Mouse (Mus musculus) urinary bladder, adult 18-20 months (tissue): ENCODE measurements around the gene Mrpl51.

Experiments
- DNase-seq, 2 experiments: peaks; one replicate each; pipeline ENCODE4 v3.0.0; 2022; ENCODE audit warnings: low spot score in 2 of 2, mixed read lengths in 2 of 2

Gene Mrpl51

DNA sequence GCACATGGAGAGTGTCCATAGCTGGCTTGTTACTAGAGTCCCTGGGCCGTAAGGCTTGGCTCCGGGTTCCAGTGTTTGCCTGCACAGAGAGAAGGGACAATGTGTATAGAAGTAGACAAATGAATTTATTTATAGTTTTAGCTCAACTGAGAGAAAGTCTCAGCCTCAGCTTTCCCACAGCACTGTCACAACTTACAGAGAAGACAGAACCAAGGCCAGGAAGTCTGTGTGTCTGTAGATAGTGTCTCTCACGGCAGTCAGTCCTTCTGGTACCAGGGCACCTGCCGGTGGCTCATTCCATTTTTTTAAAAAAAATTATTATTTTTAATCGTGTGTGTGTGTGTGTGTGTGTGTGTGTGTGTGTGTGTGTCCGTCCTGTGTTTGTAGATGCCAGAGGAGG lies 40.9 kb downstream of the Mrpl51 start:
- no peak for DNase-seq

DNA sequence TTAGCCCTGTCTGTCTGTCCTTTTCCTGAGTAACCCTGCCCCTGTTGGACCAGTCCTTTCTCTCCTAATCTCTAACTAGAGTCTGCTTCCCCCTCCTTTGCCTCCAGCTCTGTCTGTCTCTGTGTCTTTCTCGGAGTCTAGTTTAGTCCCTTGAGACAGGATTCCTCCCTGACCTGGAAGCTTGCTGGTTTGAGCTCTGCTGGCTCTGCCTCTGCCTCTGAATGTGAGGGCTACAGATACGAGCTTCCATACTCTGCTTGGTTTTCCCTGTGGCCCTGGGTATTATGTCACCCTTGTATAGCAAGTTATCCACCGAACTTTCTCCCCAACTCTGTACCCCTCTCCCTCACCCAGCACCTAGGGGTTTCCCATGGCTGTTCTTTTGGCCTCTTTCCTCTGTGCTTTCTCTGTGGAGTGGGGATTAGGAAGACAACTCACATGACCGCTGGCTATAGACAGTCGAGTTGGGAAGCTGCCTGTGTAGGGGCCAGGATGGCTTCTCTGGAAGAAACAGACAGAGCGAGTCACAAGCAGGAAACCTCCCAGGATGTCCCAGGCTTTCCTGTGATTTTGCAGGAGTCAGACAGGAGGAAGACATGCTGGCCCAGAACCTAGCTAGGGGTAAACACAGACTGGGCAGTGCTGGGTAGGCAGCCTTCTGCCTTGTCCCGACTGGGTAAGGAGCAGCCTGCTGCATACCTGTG lies 42.4 kb downstream of the Mrpl51 start:
- DNase-seq: no peak

DNA sequence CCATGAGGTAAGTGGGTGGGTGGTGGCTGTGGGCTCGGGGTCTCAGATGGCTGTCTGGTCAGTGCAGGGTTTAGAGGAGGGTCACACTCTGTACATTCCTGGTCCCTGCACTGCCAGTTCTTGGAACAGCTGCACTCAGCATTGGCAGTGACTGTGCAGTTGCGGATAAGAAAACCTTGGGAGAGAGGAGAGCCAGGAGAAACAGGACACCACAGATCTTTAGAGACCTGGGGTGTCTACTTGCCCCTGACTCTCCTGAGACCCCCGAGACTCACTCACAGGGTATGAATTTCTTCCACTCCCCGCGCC lies 42.9 kb downstream of the Mrpl51 start:
- no peak for DNase-seq

DNA sequence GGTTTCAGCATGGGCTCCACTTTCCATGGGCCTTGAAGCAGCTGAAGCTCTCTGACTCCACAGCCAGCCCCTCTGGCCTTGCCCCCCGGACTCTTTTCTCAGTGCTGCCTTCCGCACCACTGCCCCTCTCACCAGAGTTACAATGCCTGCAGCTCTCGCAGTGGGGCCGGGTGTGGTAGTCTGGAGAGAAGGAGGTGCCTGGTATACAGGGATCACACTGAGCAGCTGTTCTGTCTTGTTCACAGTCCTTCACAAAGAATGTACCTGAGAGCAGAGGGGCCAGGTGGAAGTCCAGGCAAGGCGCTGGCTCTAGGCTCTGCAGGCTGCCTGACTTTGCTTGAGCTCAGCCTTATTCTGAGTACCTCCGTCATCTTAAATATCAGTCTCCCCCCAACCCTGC lies 44.7 kb downstream of the Mrpl51 start:
- no peak for DNase-seq

DNA sequence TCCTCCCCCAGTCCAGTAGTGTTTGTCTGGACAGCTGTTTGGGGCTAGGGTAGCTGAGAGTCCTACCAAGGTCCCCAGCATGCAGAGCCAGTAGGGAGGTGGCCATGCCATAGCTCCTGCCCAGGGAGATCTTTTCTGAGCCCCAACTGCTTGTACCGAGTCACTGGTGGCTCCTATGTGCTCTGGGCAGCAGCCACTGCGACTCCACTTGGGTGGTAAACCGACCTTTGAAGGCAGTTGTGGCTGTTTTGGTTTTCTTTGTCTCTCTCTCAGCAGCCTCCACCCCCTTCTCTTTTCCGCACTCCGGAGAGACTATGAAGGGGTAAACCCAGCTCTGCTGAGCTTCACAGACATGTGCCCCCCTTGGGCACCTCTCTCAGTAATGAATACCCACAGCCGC lies 45.2 kb downstream of the Mrpl51 start, which contains the start of gene Cd27:
Cd27 (minus strand) TSS at position 229 of the 400 bp plus-strand sequence.
- DNase-seq: no peak

DNA sequence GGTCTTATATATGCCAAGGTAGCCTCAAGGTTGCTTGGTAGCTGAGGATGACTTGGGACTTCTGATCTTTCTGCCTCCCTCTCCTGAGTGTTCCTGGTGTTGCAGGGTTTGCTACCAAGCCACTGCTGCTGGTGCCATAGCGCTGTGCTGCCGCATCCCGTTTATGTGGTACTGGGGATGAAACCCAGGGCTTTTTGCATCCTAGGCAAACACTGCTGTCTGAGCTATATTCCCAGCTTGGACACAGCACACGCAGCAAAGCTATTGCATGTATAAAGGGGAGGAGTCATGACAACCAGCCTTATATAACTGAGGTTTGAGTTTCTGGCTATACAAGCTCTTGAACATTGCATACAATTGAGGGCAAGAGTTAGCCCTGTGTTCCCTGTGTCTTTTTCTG lies 45.8 kb downstream of the Mrpl51 start:
- DNase-seq: no peak

DNA sequence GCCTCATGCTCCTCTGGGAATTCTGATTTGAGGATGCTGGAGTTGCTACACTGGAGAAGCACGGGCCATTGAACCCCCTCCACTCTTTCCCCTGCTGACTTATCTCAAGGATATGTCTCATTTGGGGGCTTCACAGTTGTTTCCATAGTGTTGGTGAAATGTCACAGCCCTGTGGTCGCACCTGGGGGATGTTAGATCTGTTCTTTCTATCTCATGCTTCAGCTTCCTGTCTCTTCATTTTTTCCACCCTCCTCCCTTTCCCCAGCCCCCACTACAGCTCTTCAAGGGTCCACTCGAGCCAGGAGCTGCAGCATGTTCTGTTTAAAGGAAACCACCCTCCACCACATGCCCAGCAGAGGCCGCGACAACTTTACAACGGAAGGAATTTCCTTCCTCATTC lies 46.8 kb downstream of the Mrpl51 start:
- DNase-seq: no peak

DNA sequence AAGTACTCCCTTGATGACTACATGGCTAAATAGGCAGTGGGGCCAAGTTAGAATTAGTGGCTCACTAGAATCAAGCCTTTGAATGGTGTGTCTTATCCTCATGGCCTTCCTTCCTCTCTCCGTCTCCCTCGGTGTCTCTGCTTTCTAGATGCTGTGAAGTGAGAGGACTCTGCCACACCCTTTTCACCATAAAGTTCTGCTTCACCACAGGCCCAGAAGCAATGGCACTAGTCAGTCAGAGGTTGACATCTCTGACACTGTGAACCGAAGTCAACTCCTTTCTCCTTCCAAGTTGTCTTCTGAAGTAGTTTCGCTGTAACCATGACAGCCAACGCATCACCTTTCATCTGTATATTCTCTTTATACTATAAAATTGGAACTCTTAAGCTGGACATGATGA lies 47.9 kb downstream of the Mrpl51 start:
- no peak for DNase-seq

DNA sequence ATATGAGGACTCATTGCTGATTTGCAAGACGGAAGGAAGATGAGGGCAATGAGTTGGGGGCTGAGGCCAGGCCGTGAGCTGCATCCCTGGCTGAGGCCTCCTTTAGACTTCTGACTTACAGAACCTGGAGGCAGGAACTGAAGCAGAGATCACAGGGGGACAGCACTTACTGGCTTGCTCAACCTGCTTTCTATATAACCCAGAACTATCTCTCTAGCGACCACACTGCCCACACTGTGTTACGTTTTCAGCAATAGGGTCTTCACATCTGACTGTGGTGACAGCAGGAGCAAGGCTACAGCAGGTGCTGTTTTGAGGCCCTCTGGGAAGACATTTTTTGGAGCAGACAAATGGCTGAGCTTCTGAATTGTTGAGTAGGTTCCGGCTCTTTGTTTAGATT lies 49.0 kb downstream of the Mrpl51 start:
- DNase-seq: no peak

DNA sequence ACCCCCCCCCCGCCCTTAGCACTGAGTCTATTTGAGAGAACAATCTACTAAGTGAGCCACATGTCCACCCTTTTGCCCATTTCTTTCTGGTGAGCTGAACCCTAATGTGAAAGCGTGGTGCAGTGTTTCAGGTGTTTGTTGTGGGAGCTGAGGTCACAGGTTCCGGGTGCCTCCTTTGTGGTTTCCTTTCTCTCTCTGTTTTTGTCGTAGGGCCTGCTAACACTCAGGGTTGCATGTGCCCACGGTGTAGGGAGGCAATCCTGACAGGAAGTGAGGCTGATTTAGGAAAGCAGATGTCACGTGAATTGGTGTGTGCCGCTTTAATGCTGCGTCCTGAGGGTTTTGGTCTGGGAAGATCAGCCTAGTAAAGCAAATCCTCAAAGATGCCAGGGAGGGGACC lies 50.0 kb downstream of the Mrpl51 start:
- no peak for DNase-seq

DNA sequence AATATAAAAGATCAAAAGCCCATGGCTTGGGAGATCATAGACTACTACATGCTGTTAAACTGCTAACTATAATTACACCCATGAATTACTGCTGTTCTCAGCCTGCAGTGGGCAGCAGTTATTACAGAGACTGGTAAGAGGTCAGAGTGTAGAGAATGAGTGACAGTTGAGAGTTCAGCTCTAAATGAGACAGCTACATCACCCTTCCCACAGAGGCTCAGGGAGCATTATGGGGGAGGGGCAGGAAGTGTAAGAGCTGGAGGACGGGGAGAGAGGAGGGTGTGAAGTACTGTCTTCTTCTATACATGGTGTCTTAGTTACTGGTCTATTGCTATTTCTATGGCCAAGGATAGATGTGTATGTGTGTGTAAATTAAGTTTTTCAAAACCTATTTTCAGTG lies 53.0 kb downstream of the Mrpl51 start:
- no peak for DNase-seq
